Mouse (Mus musculus): ENCODE results near the gene Fryl.

The Fryl gene

GRCm38 (mm10) chr5:73218065-73218464, 38.4 kb downstream of the Fryl start:
- no peak for DNase-seq

- DNase-seq = no peak
These were observed 39.3 kb downstream of the Fryl start for GRCm38 (mm10) chr5:73217116-73217515.

GRCm38 (mm10) chr5:73216014-73216413, 40.4 kb downstream of the Fryl start:
- DNase-seq = no peak

- DNase-seq = no peak
These were observed 44.0 kb downstream of the Fryl start for GRCm38 (mm10) chr5:73212446-73212845.

GRCm38 (mm10) chr5:73211961-73212360, 44.5 kb downstream of the Fryl start:
- no peak for DNase-seq

GRCm38 (mm10) chr5:73210971-73211315, 45.5 kb downstream of the Fryl start:
- DNase-seq = no peak

- no peak for DNase-seq
These were observed 46.1 kb downstream of the Fryl start for GRCm38 (mm10) chr5:73210127-73210970.

- DNase-seq = no peak
These were observed 47.0 kb downstream of the Fryl start for GRCm38 (mm10) chr5:73209201-73210096.

- DNase-seq = no peak
These were observed 47.8 kb downstream of the Fryl start for GRCm38 (mm10) chr5:73208645-73209044.

GRCm38 (mm10) chr5:73206722-73207121, 49.7 kb downstream of the Fryl start:
- no peak for DNase-seq

GRCm38 (mm10) chr5:73205996-73206629, 50.3 kb downstream of the Fryl start:
- DNase-seq = peak; percentile 31

- no peak for DNase-seq
These were observed 51.4 kb downstream of the Fryl start for GRCm38 (mm10) chr5:73205050-73205449.

GRCm38 (mm10) chr5:73202498-73202897, 53.9 kb downstream of the Fryl start:
- DNase-seq = no peak

GRCm38 (mm10) chr5:73202077-73202476, 54.3 kb downstream of the Fryl start:
- no peak for DNase-seq

- DNase-seq = no peak
These were observed 55.7 kb downstream of the Fryl start for GRCm38 (mm10) chr5:73200387-73201384.

GRCm38 (mm10) chr5:73199586-73199985, 56.8 kb downstream of the Fryl start:
- DNase-seq = no peak

- no peak for DNase-seq
These were observed 57.7 kb downstream of the Fryl start for GRCm38 (mm10) chr5:73198690-73199089.

GRCm38 (mm10) chr5:73197796-73198195, 58.6 kb downstream of the Fryl start:
- DNase-seq = no peak

- DNase-seq = no peak
These were observed 61.7 kb downstream of the Fryl start for GRCm38 (mm10) chr5:73194740-73195139.

- no peak for DNase-seq
These were observed 62.3 kb downstream of the Fryl start for GRCm38 (mm10) chr5:73194083-73194570.

- DNase-seq = no peak
These were observed 62.8 kb downstream of the Fryl start for GRCm38 (mm10) chr5:73193627-73194026.

Data from layer of hippocampus, adult 9-11 months (tissue).